10 mouse cellular contexts compared by ENCODE assay signal in genomic region chr4:100596630-100597029, GRCm38 (mm10).
A peak's percentile ranks its signal among the peaks of the same experiment; 100 is the strongest.
DNase-seq lines count a peak whose midpoint lies in the region; ATAC-seq lines count a peak whose summit lies in the region.
"Had no signal": no experiment of that assay in that cellular context is flagged by ENCODE, and none has a peak within 500 bp of the region (broad histone marks: within the 10 kb centered on the region; RNA-seq: fewer than 3 reads in every experiment).

No protein-coding gene starts in this region.

- peaks cover 11% of the 10 kb centered on the region for H3K4me1 ChIP-seq in neural tube, embryonic 13.5 days (replicated peaks)

- WGBS in neural tube, embryonic 13.5 days: 57% methylated on average over 5 of the region's 5 CpGs

- H3K27ac ChIP-seq in neural tube, embryonic 13.5 days (replicated peaks): no peak overlapping the region

- peak; percentile 18 for DNase-seq in embryo, embryonic 11 days
- no peak for DNase-seq in embryo, embryonic 10.5 days (ENCODE audit: low spot score)
- DNase-seq in retina, postnatal 1 day: peak; percentile 52
- DNase-seq in retina, embryonic 14.5 days (ENCODE audit: low spot score): no peak
- DNase-seq in frontal cortex, postnatal 10 days (ENCODE audit: low spot score in 2 of 2): peak; percentile 26 to 34
- no peak for DNase-seq in ovary, adult 18-20 months (ENCODE audit: low spot score)
- no peak for DNase-seq in adipocyte (ENCODE audit: low spot score)
- DNase-seq: gastrocnemius, postnatal 36 days had no signal

- H3K9me3 ChIP-seq in neural tube, embryonic 13.5 days: no peaks in the 10 kb centered on the region

- ATAC-seq in neural tube, embryonic 13.5 days (ENCODE audit: low read depth): peak; percentile 73; the same call in 1 of the 2 replicates
- ATAC-seq: inflammation-experienced regulatory T-cells, adult 6 months had no signal

- no peak overlapping the region for H3K4me3 ChIP-seq in neural tube, embryonic 13.5 days

- no peaks in the 10 kb centered on the region; the same call in 1 of the 2 replicates for H3K27me3 ChIP-seq in neural tube, embryonic 13.5 days

- no peaks in the 10 kb centered on the region for H3K36me3 ChIP-seq in neural tube, embryonic 13.5 days

- H3K4me2 ChIP-seq in neural tube, embryonic 13.5 days: no peak overlapping the region

- H3K9ac ChIP-seq in neural tube, embryonic 13.5 days: no peak overlapping the region

Comparison
In these comparisons a context has a peak if more than half of its experiments do, and no peak if none do; other contexts are left out.
1. DNase-seq: peak in embryo, embryonic 11 days (single experiment), retina, postnatal 1 day (single experiment) and frontal cortex, postnatal 10 days (2 of 2); none in embryo, embryonic 10.5 days (single experiment), retina, embryonic 14.5 days (single experiment), ovary, adult 18-20 months (single experiment) and adipocyte (single experiment).